ENCODE assay signal across 21 mouse cellular contexts in the genomic region with DNA sequence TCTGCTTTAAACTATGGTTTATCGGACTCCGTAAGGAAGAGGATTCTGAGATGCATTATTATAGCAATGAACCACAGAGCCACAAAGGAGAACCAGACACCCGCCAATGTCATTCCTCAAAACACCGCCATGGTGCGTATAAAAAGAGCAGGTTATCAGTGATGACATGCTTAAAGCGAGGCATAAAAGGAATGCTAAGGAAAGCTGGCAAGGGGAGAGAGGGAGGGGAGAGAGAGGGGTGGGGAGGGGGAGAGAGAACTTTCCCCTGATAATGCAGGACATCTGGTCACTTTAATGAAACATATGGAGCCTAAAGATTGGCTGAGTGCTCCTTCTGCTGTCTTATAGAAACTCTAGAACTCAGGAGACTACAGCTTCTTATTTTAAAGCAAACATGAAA.
DNase-seq lines count a peak whose midpoint lies in the region; ATAC-seq and TF ChIP-seq lines count a peak whose summit lies in the region.
"Had no signal": no experiment of that assay in that cellular context is flagged by ENCODE, and none has a peak within 500 bp of the region (broad histone marks: within the 10 kb centered on the region; RNA-seq: fewer than 3 reads in every experiment).

No protein-coding gene starts in this region.

- WGBS in heart, embryonic 14.5 days, result 26% methylated on average over 6 of the region's 6 CpGs
- 36% methylated on average over 6 of the region's 6 CpGs for WGBS in embryonic facial prominence, embryonic 14.5 days
- WGBS in stomach, postnatal 0 days, result 43% methylated on average over 6 of the region's 6 CpGs
- WGBS in liver, postnatal 0 days (ENCODE audit: insufficient replicate concordance), result 68% methylated on average over 6 of the region's 6 CpGs
- 86% methylated on average over 6 of the region's 6 CpGs for WGBS in kidney, adult 2 months

- no peak for DNase-seq in heart, adult 18-20 months
- peak; percentile 23 for DNase-seq in retina, embryonic 14.5 days (ENCODE audit: low spot score)
- no peak for DNase-seq in retina, postnatal 1 day
- DNase-seq in embryonic facial prominence, embryonic 14.5 days (ENCODE audit: low spot score), result peak; percentile 51
- DNase-seq in stomach, postnatal 0 days (ENCODE audit: low spot score), result no peak
- no peak for DNase-seq in liver, postnatal 0 days
- no peak for DNase-seq in kidney, adult 2 months
- DNase-seq: adrenal gland, adult 2 months; cerebellum, postnatal 10 days; forebrain, postnatal 0 days; gastrocnemius, adult 2 months; right cerebral cortex, postnatal 4 days; thymus, adult 18-20 months; thymus, postnatal 4 days had no signal

- H3K27ac ChIP-seq in heart, embryonic 14.5 days (replicated peaks in 1 of 2; ENCODE audit: control insufficient read depth in 1 of 2, insufficient read depth in 1 of 2, low read depth in 2 of 2, low read length in 2 of 2), result no peak overlapping the region
- no peak overlapping the region; the same call in 1 of the 2 replicates for H3K27ac ChIP-seq in embryonic facial prominence, embryonic 14.5 days (replicated peaks; ENCODE audit: low read depth, low read length)
- no peak overlapping the region for H3K27ac ChIP-seq in stomach, postnatal 0 days (replicated peaks)
- no peak overlapping the region for H3K27ac ChIP-seq in liver, postnatal 0 days (ENCODE audit: low read depth)
- H3K27ac ChIP-seq in kidney, adult 2 months (ENCODE audit: insufficient read depth, low read depth, low read length), result no peak overlapping the region
- H3K27ac ChIP-seq: gastrocnemius, adult 2 months; hindbrain, embryonic 13.5 days; kidney, postnatal 0 days; limb, embryonic 13.5 days; liver, embryonic 14.5 days had no signal

- no peak for TF ChIP-seq POLR2A in kidney, adult 2 months (IDR thresholded peaks at IDR 0.05; ENCODE audit: low read depth, low read length)

- no peaks in the 10 kb centered on the region for H3K9me3 ChIP-seq in heart, embryonic 14.5 days (ENCODE audit: control insufficient read depth, low read length)
- H3K9me3 ChIP-seq in embryonic facial prominence, embryonic 14.5 days (ENCODE audit: control insufficient read depth, low read length), result no peaks in the 10 kb centered on the region
- H3K9me3 ChIP-seq in stomach, postnatal 0 days (ENCODE audit: control insufficient read depth, low read length), result no peaks in the 10 kb centered on the region
- no peaks in the 10 kb centered on the region for H3K9me3 ChIP-seq in liver, postnatal 0 days (ENCODE audit: low read length)
- H3K9me3 ChIP-seq: hindbrain, embryonic 13.5 days; limb, embryonic 13.5 days had no signal

- TF ChIP-seq EP300 in stomach, postnatal 0 days (optimal IDR thresholded peaks at IDR 0.05), result no peak
- no peak for TF ChIP-seq EP300 in liver, postnatal 0 days (IDR thresholded peaks at IDR 0.05; ENCODE audit: low read depth)

- no peaks in the 10 kb centered on the region for H3K36me3 ChIP-seq in heart, embryonic 14.5 days (ENCODE audit: control insufficient read depth, insufficient read depth, low read length)
- H3K36me3 ChIP-seq in embryonic facial prominence, embryonic 14.5 days (ENCODE audit: control insufficient read depth, insufficient read depth, low read length), result no peaks in the 10 kb centered on the region
- H3K36me3 ChIP-seq in stomach, postnatal 0 days (ENCODE audit: control insufficient read depth, insufficient read depth, low read length), result no peaks in the 10 kb centered on the region
- no peaks in the 10 kb centered on the region for H3K36me3 ChIP-seq in liver, postnatal 0 days (replicated peaks; ENCODE audit: insufficient read depth, low read length)
- H3K36me3 ChIP-seq in kidney, adult 2 months (ENCODE audit: control insufficient read depth, insufficient read depth, low read length), result no peaks in the 10 kb centered on the region
- H3K36me3 ChIP-seq: hindbrain, embryonic 13.5 days; limb, embryonic 13.5 days had no signal

- peaks cover 2 to 4% of the 10 kb centered on the region in 2 experiments; a peak in 2 of 4 replicates for H3K4me1 ChIP-seq in heart, embryonic 14.5 days (ENCODE audit: control insufficient read depth in 2 of 2, insufficient read depth in 2 of 2, low read length in 2 of 2)
- peaks cover 14% of the 10 kb centered on the region for H3K4me1 ChIP-seq in embryonic facial prominence, embryonic 14.5 days (ENCODE audit: control insufficient read depth, insufficient read depth, low read length)
- H3K4me1 ChIP-seq in stomach, postnatal 0 days (replicated peaks; ENCODE audit: control insufficient read depth, insufficient read depth), result no peaks in the 10 kb centered on the region
- no peaks in the 10 kb centered on the region for H3K4me1 ChIP-seq in liver, postnatal 0 days (ENCODE audit: insufficient read depth)
- H3K4me1 ChIP-seq in kidney, adult 2 months (ENCODE audit: control insufficient read depth, insufficient read depth, low read length), result no peaks in the 10 kb centered on the region
- H3K4me1 ChIP-seq: hindbrain, embryonic 13.5 days had no signal

- H3K27me3 ChIP-seq in heart, embryonic 14.5 days (ENCODE audit: control insufficient read depth, insufficient read depth, low read length), result no peaks in the 10 kb centered on the region
- H3K27me3 ChIP-seq in embryonic facial prominence, embryonic 14.5 days (replicated peaks; ENCODE audit: control insufficient read depth, insufficient read depth, low read length), result no peaks in the 10 kb centered on the region
- H3K27me3 ChIP-seq in stomach, postnatal 0 days (ENCODE audit: control insufficient read depth, insufficient read depth, low read length), result no peaks in the 10 kb centered on the region
- no peaks in the 10 kb centered on the region for H3K27me3 ChIP-seq in liver, postnatal 0 days (ENCODE audit: insufficient read depth, low read length)
- no peaks in the 10 kb centered on the region for H3K27me3 ChIP-seq in kidney, adult 2 months (replicated peaks; ENCODE audit: control insufficient read depth, insufficient read depth, low read length)
- H3K27me3 ChIP-seq: hindbrain, embryonic 13.5 days; limb, embryonic 13.5 days had no signal

- peak overlapping the region; percentile 17; the same call in 1 of the 2 replicates for H3K4me2 ChIP-seq in heart, embryonic 14.5 days (ENCODE audit: low read length)
- H3K4me2 ChIP-seq in embryonic facial prominence, embryonic 14.5 days (ENCODE audit: low read depth, low read length), result no peak overlapping the region
- H3K4me2 ChIP-seq in stomach, postnatal 0 days (replicated peaks; ENCODE audit: low read depth), result peak overlapping the region; percentile 32
- no peak overlapping the region for H3K4me2 ChIP-seq in liver, postnatal 0 days (ENCODE audit: low read depth, low read length)
- H3K4me2 ChIP-seq: hindbrain, embryonic 13.5 days; limb, embryonic 13.5 days had no signal

- H3K9ac ChIP-seq in heart, embryonic 14.5 days (ENCODE audit: low read length), result no peak overlapping the region
- no peak overlapping the region for H3K9ac ChIP-seq in embryonic facial prominence, embryonic 14.5 days (ENCODE audit: low read depth, low read length)
- H3K9ac ChIP-seq in stomach, postnatal 0 days (ENCODE audit: low read length), result no peak overlapping the region
- no peak overlapping the region for H3K9ac ChIP-seq in liver, postnatal 0 days (replicated peaks)
- H3K9ac ChIP-seq: forebrain, postnatal 0 days; hindbrain, embryonic 13.5 days; limb, embryonic 13.5 days; liver, embryonic 14.5 days had no signal

- no peak for ATAC-seq in heart, embryonic 14.5 days (ENCODE audit: insufficient number of reproducible peaks, insufficient read depth, low FRiP score, low read depth)
- ATAC-seq in embryonic facial prominence, embryonic 14.5 days (ENCODE audit: low read depth), result no peak
- ATAC-seq in stomach, postnatal 0 days (ENCODE audit: low FRiP score, low TSS enrichment), result no peak
- no peak for ATAC-seq in liver, postnatal 0 days
- ATAC-seq: forebrain, postnatal 0 days; inflammation-experienced regulatory T-cells, adult 6 months; lung, postnatal 0 days had no signal

- no peak overlapping the region for H3K4me3 ChIP-seq in heart, embryonic 14.5 days (ENCODE audit: control insufficient read depth in 1 of 2, insufficient read depth in 1 of 2, low read depth in 1 of 2, low read length in 2 of 2)
- no peak overlapping the region for H3K4me3 ChIP-seq in embryonic facial prominence, embryonic 14.5 days (ENCODE audit: low read depth, low read length)
- no peak overlapping the region for H3K4me3 ChIP-seq in stomach, postnatal 0 days (ENCODE audit: low read depth, low read length)
- no peak overlapping the region for H3K4me3 ChIP-seq in liver, postnatal 0 days (ENCODE audit: low read depth, low read length)
- no peak overlapping the region for H3K4me3 ChIP-seq in kidney, adult 2 months (ENCODE audit: insufficient read depth, low read depth, low read length)
- H3K4me3 ChIP-seq: gastrocnemius, adult 2 months; hindbrain, embryonic 13.5 days; limb, embryonic 13.5 days had no signal

- TF ChIP-seq CTCF in stomach, postnatal 0 days (IDR thresholded peaks at IDR 0.05; ENCODE audit: low read depth), result no peak
- no peak for TF ChIP-seq CTCF in liver, postnatal 0 days (IDR thresholded peaks at IDR 0.05; ENCODE audit: low read depth)
- no peak for TF ChIP-seq CTCF in kidney, adult 2 months (conservative IDR thresholded peaks at IDR 0.05; ENCODE audit: insufficient read depth, insufficient read length, low read depth, low read length)

Comparison
In these comparisons a context has a peak if more than half of its experiments do, and no peak if none do; other contexts are left out.
1. DNase-seq: peak in retina, embryonic 14.5 days (single experiment) and embryonic facial prominence, embryonic 14.5 days (single experiment); none in heart, adult 18-20 months (0 of 2), retina, postnatal 1 day (single experiment), stomach, postnatal 0 days (single experiment), liver, postnatal 0 days (single experiment) and kidney, adult 2 months (single experiment).
2. H3K4me2 ChIP-seq: peak in heart, embryonic 14.5 days (single experiment) and stomach, postnatal 0 days (single experiment); none in embryonic facial prominence, embryonic 14.5 days (single experiment) and liver, postnatal 0 days (single experiment).